Mouse (Mus musculus) kidney, postnatal 0 days (tissue): ENCODE results near the gene Plvap. TPM values are rescaled to one million over a fixed set of nuclear protein-coding genes. Genes with fewer than 3 reads are reported as not detected.
A peak's percentile ranks its signal among the peaks of the same experiment; 100 is the strongest.

Experiments
- ATAC-seq: fragments of 200-750 bp; cut with Nextera tagmentation; replicated peaks from 2 replicates; pipeline ENCODE4 v1.8.0; 2017; ENCODE audit warnings: low read depth, moderate number of reproducible peaks, moderate TSS enrichment, moderate library complexity; ENCODE audit not compliant: low FRiP score
- DNase-seq: peaks from one replicate; pipeline ENCODE4 v3.0.0-alpha.2; 2016; ENCODE audit warnings: low spot score
- H3K27ac ChIP-seq: fragments of 300-500 bp; sonication (generic); 2 replicates; pipeline ENCODE4 v1.5.1; 2014; ENCODE audit warnings: mild to moderate bottlenecking
- H3K27me3 ChIP-seq: fragments of 300-500 bp; sonication (generic); 2 replicates; pipeline ENCODE4 v1.6.1; 2014; ENCODE audit warnings: low read length, mixed read lengths; ENCODE audit not compliant: insufficient read depth
- H3K36me3 ChIP-seq: fragments of 300-500 bp; sonication (generic); 2 replicates; pipeline ENCODE4 v1.6.1; 2014; ENCODE audit warnings: low read length, mixed read lengths; ENCODE audit not compliant: insufficient read depth
- H3K4me1 ChIP-seq: fragments of 300-500 bp; sonication (generic); replicated peaks from 2 replicates; pipeline ENCODE4 v1.6.1; 2014; ENCODE audit warnings: antibody characterized with exemption, low read length, mixed read lengths; ENCODE audit not compliant: insufficient read depth
- H3K4me2 ChIP-seq: fragments of 300-500 bp; sonication (generic); 2 replicates; pipeline ENCODE4 v1.6.1; 2014; ENCODE audit warnings: mild to moderate bottlenecking, low read length, moderate library complexity, mixed read lengths
- H3K4me3 ChIP-seq: fragments of 300-500 bp; sonication (generic); replicated peaks from 2 replicates; pipeline ENCODE4 v1.5.1; 2014; ENCODE audit warnings: low read depth, low read length
- H3K9ac ChIP-seq: fragments of 300-500 bp; sonication (generic); 2 replicates; pipeline ENCODE4 v1.6.1; 2014; ENCODE audit warnings: low read depth, low read length
- H3K9me3 ChIP-seq: fragments of 300-500 bp; sonication (generic); replicated peaks from 2 replicates; pipeline ENCODE4 v1.6.1; 2016; ENCODE audit warnings: low read length, inconsistent platforms, mixed read lengths
- CTCF ChIP-seq: IDR thresholded peaks from 2 replicates; pipeline ENCODE4 v1.5.1; 2016; ENCODE audit warnings: antibody characterized with exemption, low read depth, mild to moderate bottlenecking, moderate library complexity
- WGBS: fragments of 180-500 bp; shearing (Covaris S2); extraction: QIAGEN DNeasy Blood & Tissue Kit; methylation state at CpG from one replicate; pipeline ENCODE4 v1.1.7; 2014; 5-methylcytosine and 5-hydroxymethylcytosine counted together
- polyA plus RNA-seq: library from polyadenylated mRNA; unstranded; fragments of >200 nt; fragmentation: Nextera tagmentation; extraction: Ambion mirVana; gene quantifications from 2 replicates; pipeline ENCODE4 v1.2.1, GENCODE M21; 2015

The Plvap gene
- polyA plus RNA-seq: 182 and 208 TPM in 2 replicates

DNA sequence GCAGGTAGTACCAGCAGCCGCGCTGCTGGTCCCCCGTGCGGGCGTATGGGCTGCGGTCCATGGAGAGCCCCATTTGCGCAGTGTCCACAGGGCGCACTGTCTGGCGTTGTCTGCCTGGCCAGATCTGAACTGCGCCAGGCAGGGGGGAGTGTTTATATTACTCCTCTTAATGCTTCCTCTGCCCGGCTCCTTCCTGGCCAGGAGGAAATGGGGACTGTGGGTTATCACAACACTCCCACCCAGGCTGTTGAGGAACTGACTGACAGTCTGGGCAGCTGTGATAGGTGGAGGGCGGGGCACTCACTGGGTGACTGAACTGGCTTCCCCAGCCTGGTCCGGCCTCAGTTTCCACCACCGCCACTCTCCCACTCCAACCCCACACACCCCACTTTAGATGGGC lies at the start of gene Plvap:
TSS of gene Plvap (minus strand) at position 109 of the 400 bp plus-strand sequence.
- no peaks in the 10 kb centered on the region for H3K36me3 ChIP-seq
- H3K27me3 ChIP-seq: peaks cover 17% of the 10 kb centered on the region; the same call in 1 of the 2 replicates
- 0 out of 2 replicates have a peak, but pooled peaks cover 6% of the 10 kb centered on the region for H3K4me1 ChIP-seq
- peak within 1 kb of the TSS; percentile 30 for H3K4me3 ChIP-seq
- DNase-seq (peak; percentile 53), ATAC-seq (no peak; the same call in 1 of the 2 replicates)
- H3K9me3 ChIP-seq: no peaks in the 10 kb centered on the region
- H3K27ac ChIP-seq: peak within 1 kb of the TSS; percentile 50; the same call in 1 of the 2 replicates
- TF ChIP-seq CTCF: no peak
- peak within 1 kb of the TSS; percentile 37; the same call in 1 of the 2 replicates for H3K9ac ChIP-seq
- peak within 1 kb of the TSS; percentile 40 for H3K4me2 ChIP-seq
- 20% methylated on average over 14 of the region's 14 CpGs for WGBS

DNA sequence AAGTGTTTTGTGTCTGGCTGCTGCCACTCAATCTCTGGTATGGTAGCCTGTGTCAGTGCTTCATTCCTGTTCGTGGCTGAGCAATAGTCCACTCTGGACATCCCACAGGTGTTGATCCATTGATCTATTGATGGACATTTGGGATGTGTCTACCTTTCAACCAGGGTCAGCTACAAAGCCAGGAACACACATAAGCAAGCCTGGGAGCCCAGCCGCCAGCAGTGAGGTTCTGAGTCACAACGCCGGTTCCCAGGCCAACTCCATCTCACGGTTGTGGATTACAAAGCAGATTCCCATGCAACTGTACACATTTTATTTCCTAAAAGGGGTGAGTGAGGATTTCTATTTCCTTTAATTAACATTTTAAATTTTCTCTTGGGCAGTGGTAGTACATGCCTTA lies 49.2 kb upstream of the Plvap start:
- 87% methylated on average over 5 of the region's 5 CpGs for WGBS
- TF ChIP-seq CTCF: no peak
- peaks cover 12% of the 10 kb centered on the region; the same call in 1 of the 2 replicates for H3K27me3 ChIP-seq

DNA sequence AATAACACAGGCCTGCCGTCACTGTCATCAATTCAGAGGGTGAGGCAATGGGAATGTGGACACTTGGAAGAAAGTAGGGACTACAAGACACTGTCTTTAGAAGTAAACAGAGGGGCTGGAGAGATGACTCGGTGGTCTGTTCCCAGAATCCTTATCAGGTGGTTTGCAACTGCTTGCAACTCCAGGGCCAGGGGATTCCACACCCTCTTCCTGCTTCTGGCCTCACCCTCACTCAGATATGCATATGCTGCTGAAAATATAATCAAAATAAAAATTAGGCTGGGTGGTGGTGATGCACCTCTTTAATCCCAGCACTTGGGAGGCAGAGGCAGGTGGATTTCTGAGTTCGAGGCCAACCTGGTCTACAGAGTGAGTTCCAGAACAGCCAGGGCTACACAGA lies 48.5 kb upstream of the Plvap start:
- no peak for DNase-seq
- no peak for TF ChIP-seq CTCF

More for the DNA sequence above, 49.2 kb upstream of the Plvap start:
- DNase-seq (no peak), ATAC-seq (no peak)
- H3K9me3 ChIP-seq: no peaks in the 10 kb centered on the region
- no peak overlapping the region for H3K9ac ChIP-seq
- H3K4me3 ChIP-seq: no peak overlapping the region
- H3K27ac ChIP-seq: no peak overlapping the region
- H3K36me3 ChIP-seq: no peaks in the 10 kb centered on the region
- peaks cover 4% of the 10 kb centered on the region; the same call in 1 of the 2 replicates for H3K4me1 ChIP-seq
- H3K4me2 ChIP-seq: no peak overlapping the region

DNA sequence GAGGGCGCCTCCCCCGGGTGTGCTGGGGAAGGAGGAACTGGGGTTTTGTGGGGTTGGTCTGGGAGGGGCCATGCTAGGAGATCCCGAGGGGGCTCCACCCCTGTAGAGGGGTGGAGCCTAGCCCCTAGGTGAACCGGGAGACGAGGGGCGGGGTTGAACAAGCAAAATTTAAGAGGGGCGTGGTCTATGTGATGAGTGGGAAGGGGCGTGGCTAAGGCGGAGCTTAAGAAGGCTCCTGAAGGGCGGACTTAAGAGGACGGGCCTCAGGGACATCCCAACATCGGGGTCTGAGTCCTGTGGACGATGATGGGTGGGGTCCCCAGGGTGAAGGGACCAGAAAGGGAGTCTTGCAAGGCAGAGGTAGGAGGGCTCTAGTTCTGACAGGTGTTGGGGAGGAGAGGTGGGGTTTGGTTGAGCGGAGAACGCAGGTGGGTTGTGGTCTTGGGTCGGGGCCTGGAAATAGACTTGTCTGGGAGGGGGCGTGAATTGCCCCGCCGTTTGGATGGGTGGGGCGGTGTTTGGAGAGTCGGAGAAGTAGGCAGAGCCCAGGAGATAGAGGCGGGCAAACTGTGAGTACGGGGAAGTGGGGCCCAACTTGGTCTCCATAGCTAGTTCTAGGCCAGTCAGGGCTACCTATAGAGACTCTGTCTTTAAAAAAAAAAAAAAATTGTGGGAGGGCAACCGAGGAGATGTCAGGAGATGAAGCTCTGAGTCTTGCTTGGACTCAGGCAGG lies 47.6 kb upstream of the Plvap start:
- DNase-seq (peak; percentile 94), ATAC-seq (peak; percentile 65)
- peaks cover 4% of the 10 kb centered on the region; the same call in 1 of the 2 replicates for H3K4me1 ChIP-seq
- H3K4me2 ChIP-seq: peak overlapping the region; percentile 84
- H3K27me3 ChIP-seq: peaks cover 12% of the 10 kb centered on the region; the same call in 1 of the 2 replicates
- H3K27ac ChIP-seq: no peak overlapping the region
- H3K9me3 ChIP-seq: no peaks in the 10 kb centered on the region
- peak overlapping the region; percentile 61; the same call in 1 of the 2 replicates for H3K9ac ChIP-seq
- peak; percentile 17; the same call in 1 of the 2 replicates for TF ChIP-seq CTCF
- H3K36me3 ChIP-seq: no peaks in the 10 kb centered on the region
- WGBS: 2% methylated on average over 24 of the region's 24 CpGs
- peak overlapping the region; percentile 52 for H3K4me3 ChIP-seq

More for the DNA sequence above, 48.5 kb upstream of the Plvap start:
- H3K4me2 ChIP-seq: no peak overlapping the region
- H3K4me3 ChIP-seq: no peak overlapping the region
- no peak overlapping the region for H3K27ac ChIP-seq
- H3K9me3 ChIP-seq: no peaks in the 10 kb centered on the region
- peaks cover 4% of the 10 kb centered on the region; the same call in 1 of the 2 replicates for H3K4me1 ChIP-seq
- ATAC-seq: no peak
- H3K36me3 ChIP-seq: no peaks in the 10 kb centered on the region
- H3K27me3 ChIP-seq: peaks cover 12% of the 10 kb centered on the region; the same call in 1 of the 2 replicates
- WGBS: 73% methylated on average over 3 of the region's 3 CpGs
- no peak overlapping the region for H3K9ac ChIP-seq

DNA sequence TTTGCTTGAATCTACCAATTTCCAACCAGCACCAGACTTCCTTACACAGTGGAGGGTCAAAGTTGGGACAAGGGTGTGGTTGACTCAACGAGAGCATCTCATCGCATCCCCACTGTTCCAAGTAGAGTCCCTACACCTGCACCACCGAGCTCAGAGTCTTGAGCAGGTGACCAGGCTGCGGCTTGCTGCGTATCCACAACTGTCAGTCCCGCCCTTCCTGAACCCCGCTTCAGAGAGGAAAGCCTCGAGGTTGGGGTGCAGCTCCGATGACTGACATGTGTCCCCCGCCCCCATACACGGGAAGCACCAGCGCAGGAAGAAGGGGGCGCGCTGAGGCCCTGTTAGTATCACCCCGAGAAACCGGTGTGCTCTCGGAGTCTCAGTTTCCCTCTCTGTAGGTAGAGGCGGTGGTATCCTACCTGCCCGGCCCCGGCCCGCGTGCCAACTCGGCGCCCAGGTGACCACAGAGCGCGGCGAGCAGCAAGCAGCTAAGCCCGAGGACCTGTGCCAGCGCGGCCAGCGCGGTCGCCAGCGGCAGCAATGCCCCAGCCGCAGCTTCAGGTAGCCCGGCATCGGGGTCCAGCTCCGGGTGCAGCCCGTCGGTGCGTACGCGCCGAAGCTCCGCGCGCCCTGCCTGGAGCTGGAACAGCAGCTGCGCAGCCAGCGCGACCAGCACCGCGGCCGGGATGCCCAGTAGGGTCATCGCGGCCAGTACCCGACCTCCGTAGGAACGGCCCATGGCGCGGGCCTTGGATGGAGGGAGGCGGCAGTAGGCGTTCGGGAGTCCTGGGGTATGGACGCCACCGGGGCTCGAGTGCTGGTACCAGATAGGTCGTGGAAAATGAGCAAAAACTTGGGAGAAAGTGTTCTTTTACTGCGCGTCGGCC lies 46.8 kb upstream of the Plvap start, which contains the start of gene Tmem221:
TSS of gene Tmem221 (minus strand) at position 801 of the 887 bp plus-strand sequence.
- 4% methylated on average over 70 of the region's 70 CpGs for WGBS
- no peak for TF ChIP-seq CTCF
- H3K4me1 ChIP-seq: peaks cover 4% of the 10 kb centered on the region; the same call in 1 of the 2 replicates
- DNase-seq (no peak), ATAC-seq (peak; percentile 34; the same call in 1 of the 2 replicates)
- peak within 1 kb of the TSS; percentile 84 for H3K4me2 ChIP-seq
- peak within 1 kb of the TSS; percentile 61 for H3K9ac ChIP-seq
- no peaks in the 10 kb centered on the region for H3K36me3 ChIP-seq
- no peaks in the 10 kb centered on the region for H3K9me3 ChIP-seq
- no peak within 1 kb of the TSS for H3K27ac ChIP-seq
- peaks cover 12% of the 10 kb centered on the region; the same call in 1 of the 2 replicates for H3K27me3 ChIP-seq
- peak within 1 kb of the TSS; percentile 52 for H3K4me3 ChIP-seq
